Mouse (Mus musculus): ENCODE data around the gene Gdpgp1. TPM values are rescaled to one million over a fixed set of nuclear protein-coding genes. Genes with fewer than 3 reads are reported as not detected.

The Gdpgp1 gene
- polyA plus RNA-seq (2015; fragmentation: Nextera tagmentation; extraction: Ambion mirVana), result 4.2 and 4.3 TPM in 2 replicates

DNA sequence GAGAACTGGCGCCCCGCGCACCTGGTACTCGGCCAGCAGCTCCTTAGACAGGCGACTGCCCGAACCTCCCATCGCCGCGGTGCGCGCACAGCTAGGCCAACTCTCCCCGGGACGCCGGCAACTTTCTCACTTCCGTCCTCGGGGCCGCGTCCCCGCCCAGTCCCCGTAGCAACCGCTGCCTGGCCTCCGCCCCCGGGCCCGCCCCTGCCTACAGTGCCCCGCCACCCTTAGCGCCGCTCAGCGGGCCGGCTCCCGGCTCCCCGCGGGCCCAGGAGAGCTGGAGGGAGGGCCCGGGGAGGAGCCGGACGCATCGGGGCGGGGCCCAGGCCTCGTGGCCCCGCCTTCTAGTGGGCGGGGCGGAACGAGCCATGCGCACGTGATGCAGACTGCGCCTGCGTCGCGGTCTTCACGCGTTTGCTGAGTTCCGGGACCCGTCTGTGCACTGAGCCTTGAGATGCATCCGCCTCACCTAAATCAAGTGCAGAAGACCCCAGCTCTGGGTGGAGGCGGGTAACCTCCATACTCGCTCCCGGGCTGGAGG is at the start of gene Gdpgp1, which contains the start of gene Cib1:
Gdpgp1 (plus strand) TSS at position 377 of the 541 bp plus-strand sequence.
Cib1 (minus strand) TSS at position 325 of the 541 bp plus-strand sequence.
- peaks cover 10% of the 10 kb centered on the region for H3K36me3 ChIP-seq
- WGBS, result 1% methylated on average over 56 of the region's 56 CpGs
- no peaks in the 10 kb centered on the region for H3K9me3 ChIP-seq
- H3K9ac ChIP-seq (replicated peaks), result peak within 1 kb of the TSS; percentile 68
- peak within 1 kb of the TSS; percentile 72 for H3K4me3 ChIP-seq (replicated peaks)
- H3K4me1 ChIP-seq (replicated peaks), result peaks cover 26% of the 10 kb centered on the region
- peak; percentile 97 for ATAC-seq
- peak within 1 kb of the TSS; percentile 91 for H3K4me2 ChIP-seq (replicated peaks)
- H3K27ac ChIP-seq, result peak within 1 kb of the TSS; percentile 65; the same call in 1 of the 2 replicates
- H3K27me3 ChIP-seq, result peaks cover 17% of the 10 kb centered on the region

- Histone ChIP-seq H3K4me2 (replicated peaks) (no peak overlapping the region), H3K9ac (replicated peaks) (no peak overlapping the region), H3K4me3 (replicated peaks) (no peak overlapping the region), H3K4me1 (replicated peaks) (peaks cover 26% of the 10 kb centered on the region), H3K27ac (no peak overlapping the region), H3K36me3 (no peaks in the 10 kb centered on the region), H3K9me3 (no peaks in the 10 kb centered on the region), H3K27me3 (no peaks in the 10 kb centered on the region; the same call in 1 of the 2 replicates)
- no peak for ATAC-seq
- WGBS, result 100% methylated on average over 1 of the region's 1 CpGs
These were observed 49.2 kb upstream of the Gdpgp1 start for GRCm38 (mm10) chr7:80183466-80183865.

DNA sequence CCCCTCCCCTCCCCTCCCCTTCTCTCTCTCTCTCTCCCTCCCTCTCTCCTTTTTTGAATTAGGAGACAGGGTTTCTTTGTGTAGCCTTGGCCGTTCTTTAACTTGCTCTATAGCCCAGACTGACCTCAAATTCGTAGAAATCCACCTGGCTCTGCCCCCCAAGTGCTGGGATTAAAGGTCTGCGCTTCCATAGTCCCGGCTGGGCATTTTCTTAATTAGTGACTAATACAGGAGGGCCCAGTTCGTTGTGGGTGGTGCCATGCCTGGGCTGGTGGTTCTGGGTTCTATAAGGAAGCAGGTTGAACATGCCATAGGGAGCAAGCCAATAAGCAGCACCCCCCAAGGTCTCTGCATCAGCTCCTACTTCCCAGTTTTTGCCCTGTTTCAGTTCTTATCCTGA is 48.7 kb upstream of the Gdpgp1 start:
- Histone ChIP-seq H3K4me1 (replicated peaks) (peaks cover 31% of the 10 kb centered on the region), H3K4me2 (replicated peaks) (no peak overlapping the region)
- WGBS, result 53% methylated on average over 4 of the region's 5 CpGs

GRCm38 (mm10) chr7:80184551-80184950 is 48.1 kb upstream of the Gdpgp1 start:
- Histone ChIP-seq H3K4me1 (replicated peaks) (peaks cover 36% of the 10 kb centered on the region), H3K4me2 (replicated peaks) (no peak overlapping the region), H3K9me3 (no peaks in the 10 kb centered on the region), H3K27ac (peak overlapping the region; percentile 14; the same call in 1 of the 2 replicates), H3K36me3 (no peaks in the 10 kb centered on the region), H3K4me3 (replicated peaks) (no peak overlapping the region), H3K9ac (replicated peaks) (no peak overlapping the region), H3K27me3 (no peaks in the 10 kb centered on the region; the same call in 1 of the 2 replicates)
- no peak for ATAC-seq
- WGBS, result 82% methylated on average over 4 of the region's 4 CpGs

More for the DNA sequence above, 48.7 kb upstream of the Gdpgp1 start:
- Histone ChIP-seq H3K9ac (replicated peaks) (no peak overlapping the region), H3K36me3 (no peaks in the 10 kb centered on the region), H3K9me3 (no peaks in the 10 kb centered on the region), H3K27ac (no peak overlapping the region), H3K4me3 (replicated peaks) (no peak overlapping the region), H3K27me3 (no peaks in the 10 kb centered on the region; the same call in 1 of the 2 replicates)
- ATAC-seq, result no peak

GRCm38 (mm10) chr7:80184968-80185367 is 47.7 kb upstream of the Gdpgp1 start:
- Histone ChIP-seq H3K4me2 (replicated peaks) (no peak overlapping the region), H3K9me3 (no peaks in the 10 kb centered on the region), H3K9ac (replicated peaks) (no peak overlapping the region), H3K4me1 (replicated peaks) (peaks cover 38% of the 10 kb centered on the region), H3K27ac (peak overlapping the region; percentile 14; the same call in 1 of the 2 replicates), H3K36me3 (no peaks in the 10 kb centered on the region), H3K4me3 (replicated peaks) (no peak overlapping the region), H3K27me3 (no peaks in the 10 kb centered on the region; the same call in 1 of the 2 replicates)
- 70% methylated on average over 6 of the region's 6 CpGs for WGBS
- no peak for ATAC-seq

- Histone ChIP-seq H3K27me3 (no peaks in the 10 kb centered on the region; the same call in 1 of the 2 replicates), H3K4me1 (replicated peaks) (peaks cover 41% of the 10 kb centered on the region), H3K4me2 (replicated peaks) (peak overlapping the region; percentile 68), H3K27ac (peak overlapping the region; percentile 90), H3K36me3 (no peaks in the 10 kb centered on the region), H3K9me3 (no peaks in the 10 kb centered on the region), H3K4me3 (replicated peaks) (peak overlapping the region; percentile 52), H3K9ac (replicated peaks) (peak overlapping the region; percentile 67)
- ATAC-seq, result no peak
- 25% methylated on average over 8 of the region's 8 CpGs for WGBS
These were observed 46.6 kb upstream of the Gdpgp1 start for GRCm38 (mm10) chr7:80186021-80186420.

DNA sequence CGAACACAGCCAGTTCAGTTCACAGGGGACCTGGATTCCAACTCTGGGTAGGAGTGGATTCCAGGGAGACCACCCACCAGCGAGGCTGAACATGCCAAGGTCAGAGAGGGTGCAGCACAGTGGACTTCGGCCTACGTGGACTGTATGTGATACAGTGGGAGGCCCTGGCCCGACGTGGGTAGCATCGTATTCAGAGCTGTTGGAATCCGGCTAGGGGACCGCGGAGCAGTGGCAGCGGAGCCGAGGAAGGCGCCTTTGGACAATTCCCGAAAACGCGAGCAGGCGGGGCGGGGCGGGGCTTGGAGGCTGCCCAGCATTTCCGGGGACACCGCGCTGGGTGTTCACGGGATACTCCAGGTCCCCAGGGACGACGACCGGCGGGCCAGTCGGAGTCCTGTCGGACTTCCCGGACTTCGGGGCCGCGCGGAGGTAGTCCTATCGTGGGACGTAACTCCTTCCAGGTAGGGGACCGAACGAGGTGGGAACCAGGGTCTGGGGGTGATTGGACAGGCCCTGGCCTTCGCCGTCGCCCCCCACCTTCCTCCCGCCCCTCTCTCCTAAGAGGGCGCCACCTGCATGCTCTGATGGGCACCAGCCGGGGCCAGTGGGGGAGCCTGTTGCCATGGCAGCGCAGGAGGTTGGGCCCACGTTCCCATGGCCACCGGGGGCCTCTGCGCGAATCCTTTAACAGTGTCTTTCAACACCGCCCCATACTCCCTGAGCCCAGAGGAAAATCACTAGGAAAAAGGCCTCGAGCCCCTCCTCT is 46.0 kb upstream of the Gdpgp1 start, which contains the start of gene Sema4b:
Sema4b (plus strand) TSS at position 311 of the 766 bp plus-strand sequence.
- H3K9me3 ChIP-seq, result no peaks in the 10 kb centered on the region

DNA sequence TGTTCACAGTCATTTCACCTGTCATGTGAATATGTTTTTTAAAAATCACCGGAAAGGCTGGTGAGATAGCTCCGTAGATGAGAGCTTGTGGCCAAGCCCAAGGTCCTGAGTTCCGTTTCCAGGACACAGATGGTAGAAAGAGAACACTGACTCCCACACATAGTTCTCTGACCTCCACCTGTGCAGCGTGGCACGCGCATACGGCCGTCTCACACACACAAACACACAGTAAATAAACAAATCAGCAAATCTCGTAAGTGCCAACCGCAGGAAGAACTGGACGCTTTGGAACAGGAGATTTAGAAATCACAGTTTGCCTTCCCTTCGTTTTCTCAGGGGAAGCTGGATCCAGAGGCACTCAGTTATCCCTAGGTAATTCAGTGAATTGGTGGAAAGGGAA is 45.2 kb upstream of the Gdpgp1 start:
- H3K9me3 ChIP-seq, result no peaks in the 10 kb centered on the region
- no peak; the same call in 1 of the 2 replicates for ATAC-seq
- peak overlapping the region; percentile 90 for H3K27ac ChIP-seq
- peak overlapping the region; percentile 52 for H3K4me3 ChIP-seq (replicated peaks)
- peak overlapping the region; percentile 68 for H3K4me2 ChIP-seq (replicated peaks)
- no peaks in the 10 kb centered on the region for H3K36me3 ChIP-seq
- H3K9ac ChIP-seq (replicated peaks), result peak overlapping the region; percentile 67
- H3K27me3 ChIP-seq, result no peaks in the 10 kb centered on the region; the same call in 1 of the 2 replicates
- H3K4me1 ChIP-seq (replicated peaks), result peaks cover 55% of the 10 kb centered on the region
- WGBS, result 28% methylated on average over 12 of the region's 12 CpGs

More for the DNA sequence above, 46.0 kb upstream of the Gdpgp1 start, which contains the start of gene Sema4b:
- Histone ChIP-seq H3K4me1 (replicated peaks) (peaks cover 48% of the 10 kb centered on the region), H3K36me3 (no peaks in the 10 kb centered on the region), H3K27me3 (no peaks in the 10 kb centered on the region; the same call in 1 of the 2 replicates), H3K4me3 (replicated peaks) (peak within 1 kb of the TSS; percentile 52), H3K27ac (peak within 1 kb of the TSS; percentile 90), H3K9ac (replicated peaks) (peak within 1 kb of the TSS; percentile 67), H3K4me2 (replicated peaks) (peak within 1 kb of the TSS; percentile 68)
- ATAC-seq, result peak; percentile 96
- under 1% methylated on average over 50 of the region's 51 CpGs for WGBS

- no peak overlapping the region for H3K4me3 ChIP-seq (replicated peaks)
- no peaks in the 10 kb centered on the region; the same call in 1 of the 2 replicates for H3K27me3 ChIP-seq
- H3K4me2 ChIP-seq (replicated peaks), result no peak overlapping the region
- ATAC-seq, result no peak
- H3K4me1 ChIP-seq (replicated peaks), result peaks cover 65% of the 10 kb centered on the region
- no peak overlapping the region for H3K9ac ChIP-seq (replicated peaks)
- no peaks in the 10 kb centered on the region for H3K36me3 ChIP-seq
- WGBS, result 66% methylated on average over 2 of the region's 2 CpGs
- H3K27ac ChIP-seq, result peak overlapping the region; percentile 36; the same call in 1 of the 2 replicates
- H3K9me3 ChIP-seq, result no peaks in the 10 kb centered on the region
These were observed 44.0 kb upstream of the Gdpgp1 start for GRCm38 (mm10) chr7:80188579-80189125.

- WGBS, result 45% methylated on average over 11 of the region's 11 CpGs
- Histone ChIP-seq H3K27ac (peak overlapping the region; percentile 36; the same call in 1 of the 2 replicates), H3K27me3 (no peaks in the 10 kb centered on the region; the same call in 1 of the 2 replicates), H3K9ac (replicated peaks) (no peak overlapping the region), H3K9me3 (no peaks in the 10 kb centered on the region), H3K4me3 (replicated peaks) (no peak overlapping the region), H3K4me2 (replicated peaks) (no peak overlapping the region; the same call in 1 of the 2 replicates), H3K36me3 (no peaks in the 10 kb centered on the region), H3K4me1 (replicated peaks) (peaks cover 72% of the 10 kb centered on the region)
- ATAC-seq, result no peak
These were observed 43.3 kb upstream of the Gdpgp1 start for GRCm38 (mm10) chr7:80189147-80189933.

- Histone ChIP-seq H3K27me3 (no peaks in the 10 kb centered on the region), H3K27ac (peak overlapping the region; percentile 83), H3K36me3 (no peaks in the 10 kb centered on the region), H3K9me3 (no peaks in the 10 kb centered on the region), H3K9ac (replicated peaks) (no peak overlapping the region; the same call in 1 of the 2 replicates), H3K4me2 (replicated peaks) (peak overlapping the region; percentile 42; the same call in 1 of the 2 replicates), H3K4me3 (replicated peaks) (no peak overlapping the region), H3K4me1 (replicated peaks) (peaks cover 76% of the 10 kb centered on the region)
- WGBS, result 28% methylated on average over 5 of the region's 5 CpGs
- ATAC-seq, result no peak
These were observed 41.2 kb upstream of the Gdpgp1 start for GRCm38 (mm10) chr7:80191455-80191854.
